In the genomic region with DNA sequence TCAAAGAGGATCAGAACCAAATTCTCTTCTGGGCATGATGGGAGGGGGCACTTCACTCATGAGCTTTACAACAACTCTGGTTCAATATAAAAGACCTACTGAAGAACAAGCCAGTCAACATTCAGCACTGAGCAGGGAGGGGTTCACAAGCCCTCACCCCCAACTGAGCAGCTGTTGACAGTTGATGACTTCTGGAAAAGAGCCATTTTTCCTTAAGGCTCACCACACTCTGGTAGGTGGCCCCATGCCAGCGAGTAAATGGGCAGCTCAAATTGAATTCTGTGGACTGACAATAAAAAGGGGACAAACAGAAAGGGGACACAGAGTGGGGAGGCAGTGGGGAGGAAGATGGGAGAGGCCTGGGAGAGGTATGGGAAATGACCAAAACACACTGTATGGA, we compare ENCODE assay signal across 16 mouse cellular contexts.
A peak's percentile ranks its signal among the peaks of the same experiment; 100 is the strongest.
DNase-seq lines count a peak whose midpoint lies in the region; ATAC-seq and TF ChIP-seq lines count a peak whose summit lies in the region.
"Had no signal": no experiment of that assay in that cellular context is flagged by ENCODE, and none has a peak within 500 bp of the region (broad histone marks: within the 10 kb centered on the region; RNA-seq: fewer than 3 reads in every experiment).

No protein-coding gene starts in this region.

- H3K4me1 ChIP-seq in forebrain, embryonic 13.5 days = peaks cover 50% of the 10 kb centered on the region
- no peaks in the 10 kb centered on the region for H3K4me1 ChIP-seq in forebrain, embryonic 11.5 days (replicated peaks; ENCODE audit: control insufficient read depth, insufficient read depth, low read length)
- H3K4me1 ChIP-seq in lung, embryonic 14.5 days (ENCODE audit: insufficient read depth) = peaks cover 11% of the 10 kb centered on the region
- H3K4me1 ChIP-seq: stomach, embryonic 15.5 days had no signal

- ATAC-seq in forebrain, embryonic 13.5 days = peak; percentile 44; the same call in 1 of the 2 replicates
- ATAC-seq in forebrain, embryonic 11.5 days (replicated peaks; ENCODE audit: low FRiP score) = no peak
- ATAC-seq in lung, embryonic 14.5 days (ENCODE audit: insufficient read depth) = no peak

- DNase-seq in forebrain, embryonic 11.5 days (ENCODE audit: low spot score) = no peak
- DNase-seq in lung, embryonic 14.5 days = peak; percentile 24
- DNase-seq in lung, postnatal 14 days = no peak
- peak; percentile 67 for DNase-seq in R1 (ENCODE audit: low read depth, low spot score)
- DNase-seq in kidney, postnatal 25 days = peak; percentile 61 to 72
- no peak for DNase-seq in urinary bladder, postnatal 4 days (ENCODE audit: low spot score in 2 of 2)
- DNase-seq in right cerebral cortex, postnatal 10 days (ENCODE audit: low spot score in 2 of 2) = no peak
- DNase-seq: cerebellum, adult 11-12 months; thymus, postnatal 14 days had no signal

- H3K27ac ChIP-seq in forebrain, embryonic 13.5 days = no peak overlapping the region
- H3K27ac ChIP-seq in forebrain, embryonic 11.5 days (ENCODE audit: low read depth, low read length) = no peak overlapping the region
- H3K27ac ChIP-seq in lung, embryonic 14.5 days (ENCODE audit: low read depth) = no peak overlapping the region
- H3K27ac ChIP-seq: heart, embryonic 13.5 days; hindbrain, embryonic 13.5 days; limb, embryonic 10.5 days; liver, embryonic 14.5 days; macrophage; stomach, embryonic 15.5 days had no signal

- H3K4me2 ChIP-seq in forebrain, embryonic 13.5 days = no peak overlapping the region
- H3K4me2 ChIP-seq in forebrain, embryonic 11.5 days (ENCODE audit: low read depth, low read length, severe bottlenecking) = no peak overlapping the region
- no peak overlapping the region for H3K4me2 ChIP-seq in lung, embryonic 14.5 days
- H3K4me2 ChIP-seq: heart, embryonic 13.5 days; hindbrain, embryonic 13.5 days; stomach, embryonic 15.5 days had no signal

- 35% methylated on average over 1 of the region's 1 CpGs for WGBS in forebrain, embryonic 13.5 days
- 57% methylated on average over 1 of the region's 1 CpGs for WGBS in forebrain, embryonic 11.5 days
- 36% methylated on average over 1 of the region's 1 CpGs for WGBS in lung, embryonic 14.5 days

- no peaks in the 10 kb centered on the region for H3K9me3 ChIP-seq in forebrain, embryonic 13.5 days (replicated peaks)
- H3K9me3 ChIP-seq in forebrain, embryonic 11.5 days (ENCODE audit: control insufficient read depth, low read length) = no peaks in the 10 kb centered on the region
- no peaks in the 10 kb centered on the region for H3K9me3 ChIP-seq in lung, embryonic 14.5 days (ENCODE audit: low read depth, low read length)
- H3K9me3 ChIP-seq: heart, embryonic 13.5 days; hindbrain, embryonic 13.5 days; limb, embryonic 10.5 days; stomach, embryonic 15.5 days had no signal

- no peak overlapping the region for H3K9ac ChIP-seq in forebrain, embryonic 13.5 days
- H3K9ac ChIP-seq in forebrain, embryonic 11.5 days (ENCODE audit: low read length) = no peak overlapping the region
- no peak overlapping the region for H3K9ac ChIP-seq in lung, embryonic 14.5 days
- H3K9ac ChIP-seq: heart, embryonic 13.5 days; hindbrain, embryonic 13.5 days; liver, embryonic 14.5 days; stomach, embryonic 15.5 days had no signal

- no peak overlapping the region for H3K4me3 ChIP-seq in forebrain, embryonic 13.5 days
- H3K4me3 ChIP-seq in forebrain, embryonic 11.5 days (ENCODE audit: low read depth, low read length) = no peak overlapping the region
- no peak overlapping the region for H3K4me3 ChIP-seq in lung, embryonic 14.5 days (ENCODE audit: low read depth, low read length)
- H3K4me3 ChIP-seq: heart, embryonic 13.5 days; hindbrain, embryonic 13.5 days; limb, embryonic 10.5 days; stomach, embryonic 15.5 days had no signal

- TF ChIP-seq CTCF in lung, embryonic 14.5 days (IDR thresholded peaks at IDR 0.05; ENCODE audit: low read depth) = no peak

- H3K36me3 ChIP-seq in forebrain, embryonic 13.5 days (ENCODE audit: poor library complexity, severe bottlenecking) = no peaks in the 10 kb centered on the region
- no peaks in the 10 kb centered on the region for H3K36me3 ChIP-seq in forebrain, embryonic 11.5 days (ENCODE audit: control insufficient read depth, insufficient read depth, low read length)
- no peaks in the 10 kb centered on the region for H3K36me3 ChIP-seq in lung, embryonic 14.5 days (ENCODE audit: insufficient read depth)
- H3K36me3 ChIP-seq: heart, embryonic 13.5 days; hindbrain, embryonic 13.5 days; limb, embryonic 10.5 days; stomach, embryonic 15.5 days had no signal

- no peaks in the 10 kb centered on the region for H3K27me3 ChIP-seq in forebrain, embryonic 13.5 days
- no peaks in the 10 kb centered on the region for H3K27me3 ChIP-seq in forebrain, embryonic 11.5 days (ENCODE audit: control insufficient read depth, insufficient read depth, low read length)
- H3K27me3 ChIP-seq in lung, embryonic 14.5 days (ENCODE audit: insufficient read depth, low read length) = no peaks in the 10 kb centered on the region
- H3K27me3 ChIP-seq: heart, embryonic 13.5 days; hindbrain, embryonic 13.5 days; stomach, embryonic 15.5 days had no signal

Comparison
In these comparisons a context has a peak if more than half of its experiments do, and no peak if none do; other contexts are left out.
1. DNase-seq: peak in lung, embryonic 14.5 days (single experiment), R1 (single experiment) and kidney, postnatal 25 days (2 of 2); none in forebrain, embryonic 11.5 days (single experiment), lung, postnatal 14 days (single experiment), urinary bladder, postnatal 4 days (0 of 2) and right cerebral cortex, postnatal 10 days (0 of 2).